Mouse (Mus musculus): ENCODE measurements at regions not wholly inside any gene's neighbourhood (a gene's known extent, or its start where the extent isn't known, plus 50 kb on each side); places are given as distances from the start of the nearest gene placed in this dataset.

- TF ChIP-seq POLR2AphosphoS2 (IDR thresholded peaks at IDR 0.05; ENCODE audit: insufficient read length, low read depth) (no peak), POLR2A (IDR thresholded peaks at IDR 0.05; ENCODE audit: insufficient read length, low read depth) (no peak), MYOG (IDR thresholded peaks at IDR 0.05; ENCODE audit: control insufficient read depth in 1 of 3, insufficient read depth in 1 of 3, insufficient read length in 2 of 3, low read depth in 2 of 3) (no peak)
Observed at GRCm38 (mm10) chr16:93281715-93282114, 322.1 kb downstream of the Setd4 start.
